Mouse (Mus musculus): Measurements from ENCODE around the gene Selenow. TPM values are rescaled to one million over a fixed set of nuclear protein-coding genes. Genes with fewer than 3 reads are reported as not detected.

The Selenow gene
- 100 to 1,000 TPM; 187 to 228 TPM for total RNA-seq (2021)
- long read RNA-seq, experiment 1, transcript Selenow-201 (6 exons, 736 nt), result major isoform, 173 of 187 reads
- long read RNA-seq, experiment 1, partial matches to known transcripts, result 10 of 187 reads
- long read RNA-seq, experiment 1, other reads (novel, unspliced or antisense), result 4 of 187 reads
- long read RNA-seq, experiment 2, transcript Selenow-201 (6 exons, 736 nt), result major isoform, 188 of 196 reads
- long read RNA-seq, experiment 2, partial matches to known transcripts, result 3 of 196 reads
- long read RNA-seq, experiment 2, other reads (novel, unspliced or antisense), result 5 of 196 reads

DNA sequence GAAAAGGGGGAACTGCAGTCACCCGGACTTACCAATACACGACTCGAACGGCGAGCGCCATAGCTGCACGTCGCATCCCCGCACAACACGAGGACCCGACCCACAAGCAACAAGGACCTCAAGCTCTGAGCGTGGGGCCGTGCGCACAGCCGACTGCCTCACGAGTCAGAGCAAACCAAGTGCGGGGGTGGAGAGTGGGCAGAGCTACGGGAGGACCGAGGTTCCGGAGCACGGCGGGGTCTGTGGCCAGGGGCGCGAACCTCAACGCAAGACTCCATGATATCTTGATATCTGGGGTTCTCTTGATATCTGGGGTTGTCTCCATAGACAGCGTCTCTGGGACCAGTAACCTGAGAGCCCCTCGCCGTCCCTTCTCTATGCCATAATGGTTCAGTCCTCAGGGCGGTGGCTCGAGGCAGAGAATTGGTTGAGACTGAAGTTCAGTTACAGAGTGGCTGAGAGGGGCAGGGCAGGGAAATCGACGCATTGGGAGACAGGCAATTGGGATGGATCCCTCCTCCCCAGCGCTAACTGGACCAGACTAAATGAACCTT, at the start of gene Selenow:
TSS of gene Selenow (minus strand) at position 183 of the 554 bp plus-strand sequence.
- DNase-seq, result peak; percentile 92

DNA sequence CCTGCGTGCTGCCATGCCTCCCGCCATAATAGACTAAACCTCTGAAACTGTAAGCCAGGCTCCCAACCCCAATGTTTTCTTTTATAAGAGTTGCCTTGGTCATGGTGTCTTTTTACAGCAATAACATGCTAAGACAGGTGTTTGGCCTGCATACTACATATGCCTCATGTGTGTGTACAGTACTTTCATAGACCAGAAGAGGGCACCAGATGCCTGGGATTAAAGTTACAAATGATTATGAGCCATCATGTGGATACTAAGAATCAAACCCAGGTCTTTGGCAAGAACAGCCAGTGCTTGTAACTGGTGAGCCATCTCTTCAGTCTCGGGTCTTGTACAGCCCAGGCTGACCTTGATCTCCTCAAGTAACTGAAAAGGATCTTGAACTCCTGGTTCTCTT, 47.5 kb upstream of the Selenow start:
- DNase-seq, result no peak

DNA sequence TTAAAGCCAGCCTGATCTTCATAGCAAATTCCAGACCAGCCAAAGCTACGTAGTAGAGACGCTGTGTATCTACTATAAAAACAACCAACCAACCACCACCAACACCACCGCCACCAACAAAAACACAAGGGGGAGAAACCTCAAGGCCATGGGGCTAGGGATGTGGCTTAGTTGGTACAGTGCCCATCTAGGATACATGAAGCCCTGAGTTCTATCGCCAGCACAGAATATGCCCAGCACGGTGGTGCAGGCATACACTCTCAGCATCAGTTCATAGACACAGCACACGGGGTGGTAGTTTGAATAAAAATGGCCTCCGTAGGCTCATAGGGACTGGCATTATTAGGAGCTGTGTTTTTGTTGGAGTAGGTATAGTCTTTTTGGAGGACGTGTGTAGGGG, 46.1 kb upstream of the Selenow start:
- DNase-seq, result no peak

DNA sequence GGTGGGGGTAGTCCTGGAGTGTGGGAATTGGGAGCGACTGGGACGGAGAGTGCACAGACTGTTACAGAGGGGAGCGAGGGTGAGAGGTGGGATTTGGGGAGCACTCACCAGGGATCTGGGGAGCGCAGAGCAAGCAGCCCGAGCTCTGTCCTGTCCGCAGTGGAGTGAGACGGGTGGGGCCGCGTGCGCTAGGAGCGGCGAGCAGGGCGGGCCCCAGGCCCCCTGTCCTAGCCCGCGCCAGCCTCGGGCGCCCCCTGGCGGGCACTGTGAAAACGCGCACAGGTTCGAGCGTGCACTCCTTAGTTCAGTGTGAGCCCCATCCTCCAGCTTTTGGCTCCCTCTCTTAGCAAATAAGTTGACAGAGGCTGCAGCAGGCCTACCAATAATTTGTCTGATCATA, 45.1 kb upstream of the Selenow start, which contains the start of gene Ehd2:
TSS of gene Ehd2 (minus strand) at position 256 of the 400 bp plus-strand sequence.
- DNase-seq, result peak; percentile 92

DNA sequence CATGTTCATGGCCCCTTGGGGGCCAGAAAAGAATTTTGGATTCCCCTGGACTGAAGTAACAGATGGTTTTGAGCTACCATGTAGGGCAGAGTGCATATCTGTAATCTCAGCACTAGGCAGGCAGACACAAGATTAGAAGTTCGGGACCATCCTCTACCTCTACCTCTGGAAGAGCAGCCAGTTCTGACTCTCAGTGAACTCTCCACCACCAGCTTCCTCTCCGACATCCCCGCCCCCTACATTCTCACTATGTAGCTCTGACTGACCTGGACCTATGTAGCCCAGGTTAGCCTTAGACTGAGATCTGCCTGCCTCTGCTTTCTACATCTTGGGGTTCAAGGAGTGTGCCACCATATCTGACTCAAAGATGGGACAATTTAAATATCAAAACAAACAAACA, 44.3 kb upstream of the Selenow start:
- DNase-seq, result no peak

DNA sequence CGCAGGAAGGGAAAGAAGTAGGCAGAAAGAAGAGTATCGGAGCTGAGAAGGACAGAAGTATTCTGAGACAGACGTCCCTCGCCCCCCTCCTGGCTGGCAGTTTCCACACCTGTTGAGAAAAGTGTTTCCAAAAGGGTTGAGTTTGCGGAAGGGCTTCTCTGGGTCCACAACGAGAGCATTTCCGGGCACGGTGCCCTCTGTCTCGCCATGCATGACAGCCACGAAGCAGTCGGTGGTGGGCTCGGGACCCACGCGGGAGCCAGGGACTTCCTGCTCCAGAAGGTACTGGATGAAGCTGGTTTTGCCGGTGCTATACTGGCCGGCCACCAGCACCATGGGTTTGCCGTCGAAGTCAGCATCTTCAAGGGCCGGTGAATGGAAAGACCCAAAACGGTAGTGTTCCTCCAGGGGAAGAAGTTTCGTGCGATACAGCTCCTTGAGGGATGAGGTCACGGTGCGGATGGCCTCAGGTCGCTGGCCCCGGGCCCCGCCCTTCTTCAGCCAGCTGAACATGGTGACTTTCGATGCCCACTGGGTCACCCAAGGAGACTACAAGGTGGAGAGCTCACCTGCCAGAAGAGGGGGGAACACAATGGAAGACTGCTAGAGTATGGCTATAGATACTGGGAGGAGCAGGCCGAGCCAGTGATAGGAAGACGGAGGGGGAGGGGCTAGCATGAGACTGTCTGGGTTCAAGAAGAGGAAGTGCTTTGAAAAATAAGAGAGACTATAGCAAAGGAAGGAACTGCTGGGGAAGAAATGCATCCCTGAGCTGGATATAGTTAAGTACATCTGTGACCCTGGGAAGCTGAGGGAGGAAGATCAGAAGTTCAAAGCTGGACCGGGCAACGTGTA, 41.8 kb upstream of the Selenow start:
- no peak for DNase-seq

DNA sequence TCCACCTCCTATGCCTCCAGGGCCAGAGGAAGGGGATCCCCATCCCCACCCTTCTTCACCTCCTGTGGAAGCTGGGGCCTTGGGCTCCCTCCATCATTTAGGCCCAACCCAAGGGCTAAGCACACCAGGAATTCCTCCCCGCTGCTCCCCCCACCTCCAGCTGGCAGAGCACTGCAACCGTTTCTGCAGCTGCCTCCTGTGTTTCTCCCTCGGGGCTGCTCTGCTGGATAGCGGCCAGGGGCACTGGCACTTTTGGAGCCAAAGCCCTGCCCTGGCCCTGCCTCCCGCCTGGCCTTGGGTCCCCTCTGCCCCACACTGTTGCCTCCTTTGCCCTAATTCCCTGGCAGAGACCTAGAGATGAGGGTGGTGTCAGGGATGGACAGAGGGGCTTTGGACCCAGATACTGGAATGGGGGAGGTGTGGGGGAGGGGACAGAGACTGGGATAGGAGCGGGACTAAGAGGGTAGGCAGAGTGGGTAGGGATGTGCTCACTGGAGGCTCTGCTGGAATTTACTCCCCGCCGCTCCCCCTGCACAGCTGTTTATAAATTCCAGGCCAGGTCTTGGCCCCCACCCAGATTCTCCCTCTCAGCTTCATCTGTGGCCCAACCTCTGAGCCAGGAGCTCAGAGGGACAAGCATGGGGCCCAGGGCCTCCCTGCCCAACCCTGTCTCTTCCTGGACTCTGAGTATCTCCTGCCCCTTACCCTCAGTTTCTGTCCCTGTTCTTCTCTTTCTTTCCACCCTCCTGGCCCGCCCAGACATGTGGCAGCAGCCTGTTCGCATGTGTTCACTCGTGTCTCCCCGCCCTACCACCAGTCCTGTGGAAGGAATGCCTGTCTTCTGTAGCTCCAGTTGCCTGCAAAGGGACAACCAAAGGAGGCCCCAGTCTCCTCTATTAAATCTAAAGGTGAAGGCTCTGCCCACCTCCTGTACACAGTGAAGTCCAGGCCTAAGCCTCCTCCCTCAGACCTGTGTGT, 40.4 kb upstream of the Selenow start:
- peak; percentile 95 for DNase-seq

DNA sequence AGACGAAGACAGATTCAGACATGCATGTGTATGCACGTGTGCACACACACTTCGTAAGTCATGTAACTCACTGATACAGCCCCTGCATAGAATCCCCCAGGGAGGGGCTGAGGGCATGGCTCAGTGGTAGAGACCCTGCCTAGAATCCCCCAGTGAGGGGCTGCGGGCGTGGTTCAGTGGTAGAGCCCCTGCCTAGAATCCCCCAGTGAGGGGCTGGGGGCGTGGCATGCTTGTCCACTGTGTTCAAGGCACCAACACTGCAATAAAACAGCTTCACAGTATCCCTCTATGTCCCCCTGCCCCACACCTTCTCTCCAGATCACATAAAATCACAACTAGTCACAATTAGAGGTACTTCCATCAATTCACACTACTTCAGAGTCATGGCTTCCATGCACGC, 39.6 kb upstream of the Selenow start:
- DNase-seq, result no peak

DNA sequence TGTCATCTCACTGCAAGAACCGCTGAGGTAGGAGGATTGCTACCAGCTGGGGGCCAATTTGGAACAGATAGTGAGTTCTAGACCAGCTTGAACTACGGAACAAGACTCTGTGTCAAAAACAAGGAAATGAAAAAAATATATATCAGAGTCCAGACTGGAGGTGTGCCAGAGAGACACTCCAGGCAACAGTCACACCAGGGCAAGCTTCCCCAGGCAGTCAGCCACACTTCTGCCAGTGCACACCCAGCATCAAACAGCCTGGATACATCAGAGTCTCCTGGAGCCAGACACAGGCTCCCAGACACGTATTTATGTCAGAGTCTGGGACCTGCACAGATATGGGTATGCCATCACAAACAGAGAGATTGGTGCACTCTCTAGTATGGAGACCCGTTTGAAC, 39.0 kb upstream of the Selenow start:
- peak; percentile 42 for DNase-seq

DNA sequence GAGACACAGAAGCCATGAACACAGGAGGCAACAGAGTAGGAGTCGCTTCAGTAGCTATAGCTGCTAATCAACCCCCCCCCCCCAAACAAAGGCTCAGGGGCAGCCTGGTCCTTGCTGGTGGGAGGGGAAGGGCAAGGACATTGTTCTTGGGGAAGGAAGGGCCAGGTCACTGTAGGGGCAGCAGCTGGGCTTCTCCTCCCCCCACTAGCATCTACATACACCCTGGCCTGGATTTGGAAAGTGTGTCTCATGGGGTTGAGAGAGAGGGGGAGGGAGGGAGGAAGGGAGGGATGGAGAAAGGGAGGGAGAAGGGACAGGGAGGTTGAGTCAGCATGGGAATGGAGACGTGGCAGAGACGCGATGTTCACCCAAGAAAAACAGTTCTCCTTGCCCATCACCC, 38.5 kb upstream of the Selenow start:
- DNase-seq, result no peak

DNA sequence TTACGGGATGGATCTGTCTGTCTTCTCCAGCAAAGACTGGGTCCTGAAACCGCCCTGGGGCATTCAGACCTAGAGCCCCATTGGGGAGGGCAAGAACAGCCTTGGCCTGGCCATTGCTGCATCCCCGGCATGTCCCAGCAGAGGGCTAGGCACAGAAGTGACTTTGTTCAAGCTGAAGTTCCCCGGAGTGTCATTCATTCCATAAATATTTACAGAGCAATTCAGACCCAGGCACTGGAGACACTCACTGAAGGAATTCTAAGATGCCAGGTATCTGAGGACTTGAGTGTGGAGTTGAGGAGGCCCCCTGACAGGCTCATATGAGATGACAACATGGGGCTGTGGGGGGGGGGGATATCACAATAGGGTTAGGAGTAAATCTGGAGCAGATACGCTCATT, 33.9 kb upstream of the Selenow start:
- DNase-seq, result no peak

DNA sequence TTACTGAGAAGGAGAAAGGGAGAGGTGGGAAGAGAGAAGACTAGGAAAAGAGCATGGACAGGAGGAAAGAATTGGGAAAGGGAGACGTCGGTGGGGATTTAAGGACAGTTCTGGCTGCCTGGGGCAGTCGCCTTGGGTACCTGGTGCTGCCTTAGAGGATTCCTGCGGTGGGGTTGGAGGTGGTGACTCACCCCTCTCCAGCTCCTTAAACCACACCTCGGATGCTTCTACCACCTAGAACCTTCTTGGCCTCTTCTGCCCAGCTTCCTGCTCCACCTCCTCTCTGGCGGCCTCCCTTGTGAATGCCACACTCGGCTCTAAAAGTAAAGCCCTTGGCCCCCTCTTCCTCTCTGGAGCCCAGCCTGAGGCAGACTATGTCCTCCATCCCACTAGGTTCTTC, 33.3 kb upstream of the Selenow start:
- no peak for DNase-seq

DNA sequence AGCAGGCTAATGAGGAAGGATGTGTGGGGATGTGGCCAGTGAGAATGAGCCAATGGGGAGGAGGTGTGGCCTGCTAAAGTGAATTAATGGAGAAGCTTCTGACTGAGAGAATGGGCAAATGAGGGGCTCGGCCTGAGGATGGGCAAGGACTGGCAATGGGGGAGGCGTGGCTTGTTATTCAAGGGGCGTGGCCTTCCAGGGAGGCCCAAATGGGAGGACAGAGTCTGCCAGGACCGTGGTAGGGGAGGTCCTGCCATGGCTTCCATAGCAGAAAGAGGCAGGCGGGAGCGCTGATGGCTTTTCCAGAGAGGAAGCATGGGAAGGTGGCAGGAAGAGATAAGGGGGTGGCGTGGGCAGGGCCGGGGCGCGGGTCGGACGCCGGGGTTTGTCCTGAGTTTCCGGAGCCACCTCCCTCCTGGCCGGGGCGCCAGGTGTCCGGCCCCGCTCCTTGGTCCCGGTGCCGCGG, 32.8 kb upstream of the Selenow start:
- DNase-seq, result peak; percentile 60

DNA sequence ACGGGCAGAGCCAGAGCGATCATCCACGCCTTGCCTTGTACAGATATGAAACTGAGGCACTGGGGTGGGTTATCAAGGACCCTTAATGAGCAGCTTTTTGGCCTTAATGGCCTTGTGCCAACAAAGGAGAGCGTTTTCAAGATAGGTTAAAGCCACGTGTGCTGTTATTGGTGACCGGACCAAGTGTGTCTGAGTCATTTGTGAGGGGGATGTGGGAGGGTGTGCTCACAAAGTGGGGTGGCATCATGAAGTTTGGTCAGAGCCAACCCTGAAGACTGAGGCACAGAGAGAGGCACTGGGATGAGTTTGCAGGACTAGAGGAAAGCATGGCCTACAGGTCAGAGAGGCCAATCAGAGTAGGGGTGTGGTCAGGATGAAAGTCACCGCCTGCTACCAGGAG, 32.2 kb upstream of the Selenow start:
- DNase-seq, result no peak

DNA sequence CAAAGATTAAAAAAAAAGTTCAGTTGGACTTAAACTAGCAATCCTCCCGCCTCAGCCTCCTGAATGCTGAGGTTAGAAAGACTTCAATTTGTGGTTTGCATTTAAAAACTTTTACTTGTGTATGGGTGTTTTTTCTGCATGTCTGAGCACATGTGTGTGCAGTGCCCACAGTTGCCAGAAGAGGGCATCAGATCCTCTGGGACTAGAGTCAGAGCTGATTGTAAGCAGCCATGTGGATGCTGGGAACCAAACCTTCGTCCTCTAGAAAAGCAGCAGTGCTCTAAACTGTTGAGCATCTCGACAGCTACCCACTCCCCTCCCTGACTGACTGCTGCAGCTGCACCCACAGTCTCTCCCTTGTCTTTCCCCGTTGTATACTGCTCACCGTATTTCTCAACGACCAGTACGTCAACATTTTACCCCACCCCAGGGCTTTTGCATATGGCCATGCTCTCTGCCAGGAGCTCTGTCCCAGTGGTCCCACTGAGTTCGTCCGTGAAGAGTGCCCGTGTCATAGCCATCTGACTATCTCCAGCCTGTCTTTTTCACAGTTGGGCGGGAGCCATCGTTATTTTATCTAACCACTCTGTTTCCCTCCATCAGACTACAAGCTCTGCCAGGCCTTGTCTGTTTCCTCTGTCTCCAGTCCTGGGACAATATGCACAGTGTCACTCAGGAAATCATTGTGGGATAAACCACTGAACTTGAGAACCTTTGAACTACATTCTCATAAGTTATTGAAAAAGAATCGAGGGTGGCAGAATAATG, 31.3 kb upstream of the Selenow start:
- DNase-seq, result no peak

DNA sequence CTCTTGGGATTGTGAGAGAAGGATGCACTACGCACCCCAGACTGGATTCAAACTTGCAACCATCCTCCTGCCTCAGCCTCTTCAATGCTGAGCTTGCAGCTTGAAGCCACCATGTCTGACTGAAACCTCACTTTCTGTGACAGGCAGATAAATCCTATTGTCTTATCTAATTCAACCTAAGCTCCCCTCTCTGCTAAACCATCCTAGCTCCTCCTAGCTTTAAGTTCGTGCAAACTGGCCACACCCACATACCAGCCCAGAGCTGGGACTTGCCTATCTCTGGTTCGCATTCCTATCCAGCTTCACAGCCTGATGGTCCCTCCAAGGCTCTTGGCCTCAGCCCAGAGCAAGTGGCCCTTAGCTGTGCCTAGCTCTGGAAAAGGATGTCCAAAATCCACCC, 30.2 kb upstream of the Selenow start:
- no peak for DNase-seq

DNA sequence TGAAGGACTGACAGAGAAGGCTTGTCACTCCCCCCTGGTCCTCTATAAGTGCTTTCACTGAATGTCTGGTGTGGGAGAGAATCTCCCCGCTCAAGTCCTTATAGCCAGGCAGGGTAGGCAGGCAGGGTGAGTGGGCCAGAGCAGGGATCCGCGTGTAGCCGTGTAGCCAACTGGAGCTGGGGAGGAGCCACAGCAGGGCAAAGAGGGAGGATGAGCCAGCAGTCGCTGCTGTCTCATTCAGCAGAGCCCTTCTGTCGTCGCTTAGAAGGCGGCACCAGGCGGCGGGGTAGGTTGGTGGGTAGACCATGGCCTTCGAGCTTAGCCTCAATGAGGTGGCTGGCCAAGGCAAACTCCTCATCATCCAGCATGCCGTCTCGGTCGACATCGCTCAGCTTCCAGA, 27.8 kb upstream of the Selenow start:
- no peak for DNase-seq

DNA sequence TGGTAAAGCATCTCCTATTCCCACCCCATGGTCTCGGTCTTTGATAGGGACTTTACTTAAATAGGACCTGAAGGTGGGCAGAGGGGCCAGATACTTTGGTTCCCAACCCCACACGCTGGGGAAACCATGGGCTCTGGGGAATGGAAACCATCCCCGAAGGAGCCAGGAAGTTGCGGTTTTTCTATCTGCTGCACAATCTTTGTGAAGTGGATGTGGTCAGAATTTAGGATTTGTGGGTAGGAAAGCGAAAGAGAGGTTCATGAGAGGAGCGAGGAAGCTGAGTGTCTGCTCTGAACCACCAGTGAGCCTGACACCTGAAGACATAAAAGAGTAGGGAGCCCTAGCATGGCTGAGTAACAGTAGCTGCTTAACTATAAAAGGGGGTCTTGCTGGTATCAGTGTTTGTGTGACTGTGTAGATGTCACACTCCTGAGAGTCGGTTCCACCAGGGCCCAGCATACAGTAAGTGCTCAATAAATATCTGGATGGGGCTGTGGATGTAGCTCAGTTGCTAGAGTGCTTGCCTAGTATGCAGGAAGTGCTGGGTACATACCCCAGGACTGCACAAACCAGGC, 27.1 kb upstream of the Selenow start:
- no peak for DNase-seq

DNA sequence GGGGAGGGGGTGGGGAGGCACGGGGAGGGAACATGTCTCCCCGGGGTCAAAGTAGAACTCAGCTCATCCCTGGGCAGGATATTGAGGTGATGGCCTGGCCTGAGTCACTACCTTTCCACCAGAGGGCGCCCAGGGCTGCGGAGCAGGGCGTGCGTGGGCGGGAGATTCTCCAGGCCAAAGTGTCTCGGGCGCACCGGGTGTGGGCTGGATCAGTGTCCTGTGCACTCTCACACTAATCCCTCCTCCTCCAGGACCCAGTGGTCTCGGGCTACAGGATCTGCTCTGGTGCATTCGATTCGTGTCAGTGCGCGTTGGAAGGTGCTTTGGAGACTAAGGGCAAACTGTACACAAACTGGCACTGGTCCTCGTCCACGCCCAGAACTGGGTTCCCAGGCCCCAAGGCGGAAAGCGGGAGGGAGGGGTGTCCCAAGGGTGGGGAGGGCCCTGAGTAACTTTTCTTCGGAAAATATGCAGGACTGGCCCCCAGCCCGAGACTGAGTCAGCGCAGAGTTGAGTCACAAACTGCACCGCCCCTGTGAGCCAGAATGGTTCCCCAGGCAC, 26.3 kb upstream of the Selenow start:
- peak; percentile 93 for DNase-seq

DNA sequence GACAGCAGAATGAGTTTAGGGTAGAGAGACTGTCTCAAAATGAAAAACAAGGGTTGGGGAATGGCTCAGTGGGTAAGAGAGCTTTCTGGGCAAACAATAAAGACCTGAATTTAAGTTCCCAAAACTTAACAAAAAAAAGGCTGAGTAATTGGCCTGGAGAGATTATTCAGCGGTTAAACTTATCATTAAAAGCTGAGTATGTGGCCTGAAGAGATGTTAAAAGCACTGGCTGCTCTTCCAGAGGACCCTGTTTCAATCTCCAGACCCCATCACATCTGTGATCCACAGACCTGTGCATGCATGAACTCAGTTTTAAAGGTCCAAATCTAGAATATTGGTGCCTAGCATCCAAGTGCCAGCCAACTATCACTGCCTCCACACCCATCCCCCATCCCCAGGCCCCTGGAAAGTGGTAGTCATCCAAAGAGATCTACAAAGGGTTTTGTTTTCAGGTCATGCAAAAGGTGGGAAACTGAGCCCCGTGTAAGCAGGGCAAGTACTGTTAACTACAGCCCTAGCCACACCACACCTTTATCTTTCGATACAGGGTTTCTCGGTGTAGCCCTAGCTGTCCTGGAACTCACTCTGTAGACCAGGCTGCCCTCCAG, 25.6 kb upstream of the Selenow start:
- no peak for DNase-seq

All from adrenal gland, postnatal 10 days (tissue).